Mouse (Mus musculus): ENCODE measurements around the gene Tmem150c. TPM values are rescaled to one million over a fixed set of nuclear protein-coding genes. Genes with fewer than 3 reads are reported as not detected.

Gene Tmem150c
- total and polyA plus RNA-seq, 2 experiments from 2014 or later = 60.6 to 76.1 TPM

DNA sequence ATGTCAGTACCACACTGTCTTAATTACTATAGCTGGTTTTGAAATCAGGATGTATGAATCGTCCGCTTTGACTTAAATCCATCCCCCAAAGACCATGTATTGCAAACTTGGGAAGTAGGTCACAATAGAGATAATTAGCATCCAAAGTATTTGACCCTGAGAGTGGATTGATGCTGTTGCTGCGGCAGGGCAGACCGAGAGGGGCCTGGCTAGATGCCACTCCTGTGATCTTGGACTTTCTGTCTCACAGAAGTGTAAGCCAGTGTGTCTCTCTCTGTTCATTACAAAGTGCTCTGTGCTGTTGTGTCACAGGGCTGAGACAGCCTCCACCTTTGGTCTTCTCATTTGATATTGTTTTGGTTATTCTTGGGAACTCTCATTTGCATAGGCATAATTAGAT lies 12.5 kb upstream of the Tmem150c start:
- Histone ChIP-seq H3K4me3 (ENCODE audit: low read depth, low read length) (no peak overlapping the region), H3K9me3 (ENCODE audit: low read length) (no peaks in the 10 kb centered on the region), H3K36me3 (ENCODE audit: insufficient read depth) (no peaks in the 10 kb centered on the region), H3K4me1 (ENCODE audit: insufficient read depth) (peaks cover 9% of the 10 kb centered on the region; the same call in 1 of the 2 replicates), H3K27me3 (ENCODE audit: insufficient read depth, low read length) (no peaks in the 10 kb centered on the region), H3K27ac (ENCODE audit: low read depth, low read length) (no peak overlapping the region), H3K9ac (no peak overlapping the region), H3K4me2 (ENCODE audit: low read depth) (no peak overlapping the region)
- WGBS = 26% methylated on average over 4 of the region's 4 CpGs
- DNase-seq (no peak), ATAC-seq (no peak)
- TF ChIP-seq CTCF (IDR thresholded peaks at IDR 0.05; ENCODE audit: low read depth) = no peak

DNA sequence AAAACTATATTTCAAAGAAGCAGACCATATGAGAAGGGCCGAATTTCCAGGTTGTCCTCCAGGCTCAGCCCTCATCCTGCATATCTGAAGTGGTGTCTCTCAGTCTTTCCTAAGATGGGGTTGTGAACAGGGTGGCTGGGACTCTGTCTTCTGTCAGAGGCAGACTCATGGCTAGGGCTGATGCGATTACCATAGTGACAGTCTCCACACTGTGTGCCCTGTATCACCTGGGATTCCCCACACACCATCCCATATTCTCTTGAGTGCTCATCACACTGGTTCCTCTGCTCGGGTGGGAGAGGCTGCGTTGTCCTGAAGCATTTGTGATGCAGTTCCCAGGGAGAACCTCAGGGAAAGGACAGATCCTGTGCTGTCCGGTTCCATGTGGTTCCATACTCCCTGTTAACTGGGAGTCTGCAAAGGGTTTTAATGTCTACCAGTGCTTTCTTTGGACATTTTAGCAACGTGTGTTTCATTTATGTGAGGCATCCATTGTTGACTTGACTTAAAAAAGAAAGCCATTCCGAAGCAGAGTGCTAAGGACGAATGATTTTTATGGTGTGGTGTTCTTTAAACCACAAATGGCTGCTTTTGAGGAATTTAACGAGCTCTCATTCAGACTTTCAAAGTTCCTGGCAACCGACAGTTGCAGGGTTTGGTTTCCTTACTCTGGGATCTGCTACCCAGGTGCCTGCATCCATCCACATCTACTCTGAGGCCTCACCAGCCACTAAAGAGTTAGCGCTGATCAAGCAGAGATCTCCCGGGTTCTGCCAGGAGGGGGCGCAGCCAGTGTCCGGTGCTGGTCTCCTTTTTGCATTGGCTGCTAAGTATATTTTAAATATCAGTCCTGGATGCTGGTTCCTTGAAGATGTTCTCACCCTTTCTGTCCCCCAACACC lies 7.2 kb upstream of the Tmem150c start:
- 50% methylated on average over 14 of the region's 14 CpGs for WGBS
- H3K4me1 ChIP-seq (ENCODE audit: insufficient read depth) = no peaks in the 10 kb centered on the region
- no peaks in the 10 kb centered on the region for H3K9me3 ChIP-seq (ENCODE audit: low read length)
- no peak overlapping the region for H3K9ac ChIP-seq
- no peak for DNase-seq
- H3K27me3 ChIP-seq (ENCODE audit: insufficient read depth, low read length) = no peaks in the 10 kb centered on the region
- no peak overlapping the region for H3K4me3 ChIP-seq (ENCODE audit: low read depth, low read length)
- ATAC-seq = no peak
- no peaks in the 10 kb centered on the region for H3K36me3 ChIP-seq (ENCODE audit: insufficient read depth)
- no peak overlapping the region for H3K4me2 ChIP-seq (ENCODE audit: low read depth)
- no peak overlapping the region for H3K27ac ChIP-seq (ENCODE audit: low read depth, low read length)
- TF ChIP-seq CTCF (IDR thresholded peaks at IDR 0.05; ENCODE audit: low read depth) = peak; percentile 44

DNA sequence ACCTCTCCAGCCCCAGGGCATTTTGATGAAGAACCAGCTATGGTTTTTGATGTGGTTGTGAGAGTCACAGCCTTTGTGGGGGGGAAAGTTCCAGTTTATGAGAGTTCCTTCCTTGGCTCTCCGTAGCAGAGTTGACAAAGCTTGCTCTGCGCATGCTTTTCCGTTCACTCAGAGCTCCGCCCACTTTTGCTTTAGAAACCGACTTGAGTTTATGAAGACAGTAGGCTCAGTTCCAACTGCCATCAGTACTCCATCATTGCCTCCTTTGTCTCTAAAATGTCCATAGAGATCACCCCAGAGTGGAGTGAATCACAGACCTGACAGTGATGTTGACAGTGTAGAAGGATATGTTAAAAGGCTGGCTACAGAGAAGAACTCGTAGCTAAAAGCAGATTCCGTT lies 3.8 kb upstream of the Tmem150c start:
- WGBS = 58% methylated on average over 7 of the region's 7 CpGs
- Histone ChIP-seq H3K4me1 (ENCODE audit: insufficient read depth) (no peaks in the 10 kb centered on the region; the same call in 1 of the 2 replicates), H3K27me3 (ENCODE audit: insufficient read depth, low read length) (no peaks in the 10 kb centered on the region), H3K9ac (no peak overlapping the region), H3K4me3 (ENCODE audit: low read depth, low read length) (no peak overlapping the region), H3K4me2 (ENCODE audit: low read depth) (no peak overlapping the region), H3K27ac (ENCODE audit: low read depth, low read length) (no peak overlapping the region), H3K36me3 (ENCODE audit: insufficient read depth) (no peaks in the 10 kb centered on the region), H3K9me3 (ENCODE audit: low read length) (no peaks in the 10 kb centered on the region)
- no peak for TF ChIP-seq CTCF (IDR thresholded peaks at IDR 0.05; ENCODE audit: low read depth)
- no peak for DNase-seq
- no peak for ATAC-seq

DNA sequence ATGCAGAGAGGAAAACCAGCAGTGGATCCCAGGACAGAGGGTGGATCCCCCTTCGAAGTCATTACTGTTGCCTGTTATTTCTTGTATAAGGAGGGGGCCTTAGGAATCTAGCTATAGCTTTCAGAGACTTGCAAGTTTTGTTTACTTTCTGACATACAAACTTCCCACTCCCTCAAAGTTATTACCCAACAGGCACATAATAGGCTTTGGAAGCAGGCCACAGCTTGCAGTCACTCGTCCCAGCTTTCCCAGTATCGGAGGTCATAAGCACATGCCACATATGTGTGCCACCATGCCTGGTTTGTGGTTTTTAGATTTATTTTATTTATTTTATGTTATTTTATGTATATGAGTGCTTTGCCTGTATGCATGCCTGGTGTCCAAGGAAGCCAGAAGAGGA lies 3.2 kb upstream of the Tmem150c start:
- DNase-seq (no peak), ATAC-seq (no peak)
- no peaks in the 10 kb centered on the region; the same call in 1 of the 2 replicates for H3K4me1 ChIP-seq (ENCODE audit: insufficient read depth)
- no peak for TF ChIP-seq CTCF (IDR thresholded peaks at IDR 0.05; ENCODE audit: low read depth)
- H3K27me3 ChIP-seq (ENCODE audit: insufficient read depth, low read length) = no peaks in the 10 kb centered on the region
- no peak overlapping the region for H3K4me2 ChIP-seq (ENCODE audit: low read depth)
- H3K9ac ChIP-seq = no peak overlapping the region
- H3K36me3 ChIP-seq (ENCODE audit: insufficient read depth) = no peaks in the 10 kb centered on the region
- no peak overlapping the region for H3K27ac ChIP-seq (ENCODE audit: low read depth, low read length)
- H3K9me3 ChIP-seq (ENCODE audit: low read length) = no peaks in the 10 kb centered on the region
- H3K4me3 ChIP-seq (ENCODE audit: low read depth, low read length) = no peak overlapping the region
- 69% methylated on average over 3 of the region's 3 CpGs for WGBS

DNA sequence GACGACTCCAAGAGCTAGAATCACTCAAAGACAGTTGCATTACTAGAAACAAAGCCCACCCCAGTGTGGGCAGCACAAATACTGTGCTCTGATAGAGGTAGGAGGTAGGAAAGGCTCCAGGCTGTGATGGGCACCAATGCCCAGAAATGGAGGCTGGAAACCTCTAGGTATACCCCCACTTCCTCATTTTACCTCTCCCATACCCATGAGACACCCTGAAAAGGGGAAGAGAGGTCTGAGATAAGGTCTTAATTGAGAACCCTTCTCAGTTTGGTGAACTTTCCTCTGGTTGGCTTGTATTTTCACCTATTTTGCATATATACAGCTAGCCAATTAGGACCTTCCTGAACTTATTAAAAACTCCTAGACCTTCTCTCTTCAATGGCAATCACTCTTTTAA lies 2.4 kb upstream of the Tmem150c start:
- H3K4me1 ChIP-seq (ENCODE audit: insufficient read depth) = peaks cover 3% of the 10 kb centered on the region; the same call in 1 of the 2 replicates

DNA sequence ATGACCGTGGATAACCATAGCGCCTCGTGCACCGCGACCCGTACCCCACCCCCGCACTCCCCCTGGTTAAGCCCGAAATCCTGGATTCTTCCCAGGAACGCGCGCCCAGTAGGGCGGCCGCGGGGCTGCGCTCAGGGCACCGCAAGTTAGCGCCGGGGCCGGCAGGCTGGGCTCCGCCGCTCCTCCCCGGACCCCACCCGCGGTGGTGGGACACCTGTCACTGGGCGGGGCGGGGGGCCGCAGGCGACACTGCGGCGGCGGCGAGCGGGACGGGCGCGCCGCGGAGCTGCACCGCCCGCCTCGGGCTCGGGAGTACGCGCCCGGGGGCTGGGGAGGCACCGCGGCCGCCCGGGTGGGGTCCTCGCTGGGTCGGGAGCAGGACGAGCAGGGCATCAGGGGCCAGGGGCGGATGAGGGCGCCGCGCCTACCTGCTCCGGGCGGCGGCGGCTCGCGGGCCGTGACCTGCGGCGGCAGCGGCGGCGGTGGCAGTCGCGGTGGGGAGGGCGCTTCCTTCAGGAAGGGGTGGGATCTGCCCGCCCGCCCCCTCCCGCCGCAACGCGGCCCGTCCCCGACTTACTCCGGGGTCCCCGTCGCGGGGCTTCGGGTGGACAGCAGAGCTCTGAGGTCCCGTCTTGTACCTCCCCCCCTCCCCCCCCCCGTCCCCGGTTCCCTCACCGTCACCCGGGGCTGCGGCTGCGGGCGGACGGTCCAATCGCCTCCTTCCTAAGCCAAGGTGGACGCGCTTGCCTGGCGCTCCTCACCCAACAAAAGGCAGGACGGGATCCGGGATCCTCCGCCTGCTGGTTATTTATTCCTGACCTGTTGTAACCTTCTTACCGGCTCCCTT lies 594 bp downstream of the Tmem150c start:
- peak overlapping the region; percentile 86 for H3K4me2 ChIP-seq (ENCODE audit: low read depth)
- H3K9ac ChIP-seq = peak overlapping the region; percentile 90
- no peaks in the 10 kb centered on the region for H3K9me3 ChIP-seq (ENCODE audit: low read length)
- peak overlapping the region; percentile 88 for H3K27ac ChIP-seq (ENCODE audit: low read depth, low read length)
- DNase-seq (peak; percentile 59), ATAC-seq (peak; percentile 72)
- no peaks in the 10 kb centered on the region for H3K27me3 ChIP-seq (ENCODE audit: insufficient read depth, low read length)
- peak overlapping the region; percentile 80 for H3K4me3 ChIP-seq (ENCODE audit: low read depth, low read length)
- no peaks in the 10 kb centered on the region for H3K36me3 ChIP-seq (ENCODE audit: insufficient read depth)
- TF ChIP-seq CTCF (IDR thresholded peaks at IDR 0.05; ENCODE audit: low read depth) = no peak
- under 1% methylated on average over 67 of the region's 101 CpGs for WGBS
- peaks cover 3% of the 10 kb centered on the region; the same call in 1 of the 2 replicates for H3K4me1 ChIP-seq (ENCODE audit: insufficient read depth)

More for the DNA sequence above, 2.4 kb upstream of the Tmem150c start:
- 72% methylated on average over 1 of the region's 1 CpGs for WGBS
- no peaks in the 10 kb centered on the region for H3K36me3 ChIP-seq (ENCODE audit: insufficient read depth)
- ATAC-seq (no peak), DNase-seq (no peak)
- no peak overlapping the region for H3K27ac ChIP-seq (ENCODE audit: low read depth, low read length)
- TF ChIP-seq CTCF (IDR thresholded peaks at IDR 0.05; ENCODE audit: low read depth) = no peak
- no peaks in the 10 kb centered on the region for H3K9me3 ChIP-seq (ENCODE audit: low read length)
- H3K4me3 ChIP-seq (ENCODE audit: low read depth, low read length) = no peak overlapping the region
- no peak overlapping the region for H3K4me2 ChIP-seq (ENCODE audit: low read depth)
- H3K9ac ChIP-seq = no peak overlapping the region
- no peaks in the 10 kb centered on the region for H3K27me3 ChIP-seq (ENCODE audit: insufficient read depth, low read length)

Measured in forebrain, postnatal 0 days (tissue).